Mouse (Mus musculus) ES-E14 (cell line): ENCODE data around the gene Zfp882.
"Not testable (repeated sequence)": the region's sequence is repeated elsewhere in the genome, so short reads cannot be mapped to it uniquely, and the experiment has no call there.

Experiments used
- CHD2 ChIP-seq: IDR thresholded peaks from 2 replicates; pipeline ENCODE4 v1.6.1; 2014; ENCODE audit warnings: mild to moderate bottlenecking, low read depth, low read length, inconsistent platforms
- HCFC1 ChIP-seq: IDR thresholded peaks from 2 replicates; pipeline ENCODE4 v1.6.1; 2012; ENCODE audit warnings: low read length, inconsistent platforms, borderline replicate concordance; ENCODE audit not compliant: insufficient read depth
- MAFK ChIP-seq: IDR thresholded peaks from 2 replicates; pipeline ENCODE4 v1.6.1; 2014; ENCODE audit warnings: mild to moderate bottlenecking, low read depth, low read length, inconsistent platforms; ENCODE audit not compliant: insufficient read depth
- ZC3H11A ChIP-seq: IDR thresholded peaks from 2 replicates; pipeline ENCODE4 v1.6.1; 2012; ENCODE audit warnings: low read depth, mild to moderate bottlenecking, inconsistent platforms, low read length, borderline replicate concordance
- ZNF384 ChIP-seq: IDR thresholded peaks from 2 replicates; pipeline ENCODE4 v1.6.1; 2012; ENCODE audit warnings: low read depth, low read length, inconsistent platforms

DNA sequence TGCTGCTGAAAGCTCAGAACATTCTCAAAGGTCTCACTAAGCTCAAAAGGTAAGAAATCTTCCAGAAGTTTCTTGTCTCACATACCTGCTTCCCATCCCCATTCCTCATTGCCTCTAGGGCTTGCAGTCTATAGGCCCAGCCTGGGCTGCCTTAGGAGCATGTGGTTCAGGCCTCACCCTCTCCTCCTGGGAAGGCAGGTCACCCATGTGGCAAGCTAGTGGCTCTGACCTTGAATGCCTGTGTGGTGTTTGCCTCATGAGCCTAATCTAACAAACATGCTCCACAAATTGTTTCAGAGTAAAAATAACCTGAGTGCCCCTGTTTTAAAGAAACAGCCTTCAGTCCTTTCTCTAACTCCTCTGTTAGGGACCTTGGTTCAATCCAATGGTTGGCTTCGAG is 46.9 kb upstream of the Zfp882 start:
- not testable (repeated sequence) for TF ChIP-seq ZC3H11A, MAFK, ZNF384, CHD2, HCFC1
